In genomic region chr3:135439651-135440050, GRCm38 (mm10) we compare ENCODE assay signal across 8 mouse cellular contexts. TPM values are rescaled to one million over a fixed set of nuclear protein-coding genes. Genes with fewer than 3 reads are reported as not detected.
DNase-seq lines count a peak whose midpoint lies in the region; ATAC-seq and TF ChIP-seq lines count a peak whose summit lies in the region.

No protein-coding gene starts in this region.

- H3K79me2 ChIP-seq in CH12.LX (replicated peaks; ENCODE audit: control insufficient read depth, extremely low read depth, insufficient read depth, poor library complexity, severe bottlenecking), result peaks cover 39% of the 10 kb centered on the region

- TF ChIP-seq CTCF in CH12.LX (conservative IDR thresholded peaks at IDR 0.05 in 1 of 2, IDR thresholded peaks at IDR 0.05 in 1 of 2; ENCODE audit: low read depth in 2 of 2, low read length in 2 of 2), result no peak

- intact Hi-C loops in heart, postnatal 14 days (cut with DNase I), result loop anchor here (2.0 to 10.0 kb wide), 5 partner anchors 15 to 253 kb away; partner anchors contain the start of genes Cisd2 and Nfkb1

- no peak for DNase-seq in heart, postnatal 14 days
- no peak for DNase-seq in CH12.LX (ENCODE audit: extremely low read depth)
- DNase-seq in right cerebral cortex, postnatal 10 days (ENCODE audit: low spot score in 2 of 2), result no peak
- DNase-seq in layer of hippocampus, postnatal 14 days (ENCODE audit: low spot score in 2 of 2), result no peak
- DNase-seq in layer of hippocampus, adult 9-10 months (ENCODE audit: low spot score), result no peak

- peak overlapping the region; percentile 100 for H3K27ac ChIP-seq in heart, embryonic 12.5 days (ENCODE audit: poor library complexity, severe bottlenecking)
- H3K27ac ChIP-seq in CH12.LX (ENCODE audit: insufficient read depth, low read depth), result peak overlapping the region; percentile 96
- peak overlapping the region; percentile 100 for H3K27ac ChIP-seq in forebrain, embryonic 13.5 days
- H3K27ac ChIP-seq in liver, embryonic 15.5 days (replicated peaks), result peak overlapping the region; percentile 100

- no peaks in the 10 kb centered on the region for H3K9me3 ChIP-seq in heart, embryonic 12.5 days (replicated peaks)
- no peaks in the 10 kb centered on the region for H3K9me3 ChIP-seq in CH12.LX (replicated peaks; ENCODE audit: low read length)
- no peaks in the 10 kb centered on the region for H3K9me3 ChIP-seq in forebrain, embryonic 13.5 days (replicated peaks)
- H3K9me3 ChIP-seq in liver, embryonic 15.5 days (replicated peaks), result no peaks in the 10 kb centered on the region

- WGBS in heart, embryonic 12.5 days, result 2% methylated on average over 15 of the region's 15 CpGs
- 3% methylated on average over 15 of the region's 15 CpGs for WGBS in forebrain, embryonic 13.5 days
- under 1% methylated on average over 15 of the region's 15 CpGs for whole genome bisulfite sequencing in liver, embryonic 15.5 days (ENCODE audit: insufficient replicate concordance)

- no peak for TF ChIP-seq EP300 in CH12.LX (IDR thresholded peaks at IDR 0.05; ENCODE audit: low read length)

- H3K9ac ChIP-seq in heart, embryonic 12.5 days, result peak overlapping the region; percentile 99
- peak overlapping the region; percentile 98 for H3K9ac ChIP-seq in CH12.LX (ENCODE audit: insufficient read depth, low read depth)
- H3K9ac ChIP-seq in forebrain, embryonic 13.5 days, result peak overlapping the region; percentile 96
- peak overlapping the region; percentile 97 for H3K9ac ChIP-seq in liver, embryonic 15.5 days

- no peak for TF ChIP-seq RAD21 in CH12.LX (IDR thresholded peaks at IDR 0.05; ENCODE audit: low read depth, low read length)

- in situ Hi-C loops in CH12.LX (cut with MboI; ENCODE audit: low pct_ligation_motif_present, low pct_unique_long_range_greater_than_20kb, low sequenced_read_pairs), result no loop called here

- H3K4me3 ChIP-seq in heart, embryonic 12.5 days, result peak overlapping the region; percentile 83
- H3K4me3 ChIP-seq in CH12.LX (replicated peaks in 1 of 3; ENCODE audit: low read depth in 2 of 3, low read length in 2 of 3, poor library complexity in 1 of 3), result peak overlapping the region; percentile 81 to 94 (median 83)
- peak overlapping the region; percentile 97 for H3K4me3 ChIP-seq in forebrain, embryonic 13.5 days
- H3K4me3 ChIP-seq in liver, embryonic 15.5 days (replicated peaks), result peak overlapping the region; percentile 87

- peak overlapping the region; percentile 86 for H3K4me2 ChIP-seq in heart, embryonic 12.5 days
- peak overlapping the region; percentile 38 for H3K4me2 ChIP-seq in CH12.LX (ENCODE audit: insufficient read depth, low read depth, poor library complexity, severe bottlenecking)
- H3K4me2 ChIP-seq in forebrain, embryonic 13.5 days, result peak overlapping the region; percentile 97
- peak overlapping the region; percentile 81 for H3K4me2 ChIP-seq in liver, embryonic 15.5 days

- peaks cover 15% of the 10 kb centered on the region for H3K4me1 ChIP-seq in heart, embryonic 12.5 days (replicated peaks)
- H3K4me1 ChIP-seq in CH12.LX (ENCODE audit: control insufficient read depth in 1 of 2, insufficient read depth in 2 of 2), result peaks cover 0 to 47% of the 10 kb centered on the region in 2 experiments; a peak in 2 of 4 replicates
- peaks cover 38% of the 10 kb centered on the region for H3K4me1 ChIP-seq in forebrain, embryonic 13.5 days
- H3K4me1 ChIP-seq in liver, embryonic 15.5 days (replicated peaks), result peaks cover 31% of the 10 kb centered on the region

- dilution Hi-C loops in CH12.LX (cut with MboI; ENCODE audit: extremely low pct_ligation_motif_present, extremely low pct_unique_long_range_greater_than_20kb, low sequenced_read_pairs), result no loop called here

- no peaks in the 10 kb centered on the region for H3K27me3 ChIP-seq in heart, embryonic 12.5 days (replicated peaks)
- no peaks in the 10 kb centered on the region for H3K27me3 ChIP-seq in CH12.LX (replicated peaks)
- no peaks in the 10 kb centered on the region for H3K27me3 ChIP-seq in forebrain, embryonic 13.5 days
- no peaks in the 10 kb centered on the region for H3K27me3 ChIP-seq in liver, embryonic 15.5 days

- TF ChIP-seq POLR2A in CH12.LX (IDR thresholded peaks at IDR 0.05; ENCODE audit: low read depth, low read length), result no peak

- ATAC-seq in heart, embryonic 12.5 days (ENCODE audit: insufficient number of reproducible peaks, low FRiP score), result no peak
- no peak for ATAC-seq in forebrain, embryonic 13.5 days
- no peak for ATAC-seq in liver, embryonic 15.5 days (ENCODE audit: insufficient read depth)

- peaks cover 5% of the 10 kb centered on the region; the same call in 1 of the 2 replicates for H3K36me3 ChIP-seq in heart, embryonic 12.5 days
- peaks cover 7 to 53% of the 10 kb centered on the region in 2 experiments for H3K36me3 ChIP-seq in CH12.LX (replicated peaks in 1 of 2; ENCODE audit: control insufficient read depth in 1 of 2, insufficient read depth in 1 of 2, low read length in 1 of 2)
- 0 out of 2 replicates have a peak, but pooled peaks cover 3% of the 10 kb centered on the region for H3K36me3 ChIP-seq in forebrain, embryonic 13.5 days (ENCODE audit: poor library complexity, severe bottlenecking)
- peaks cover 18% of the 10 kb centered on the region for H3K36me3 ChIP-seq in liver, embryonic 15.5 days (replicated peaks)

TF ChIP-seq in CH12.LX, 34 proteins besides CTCF, POLR2A, EP300 and RAD21:
- no peak for TF ChIP-seq MEF2A (IDR thresholded peaks at IDR 0.05; ENCODE audit: borderline replicate concordance, low read depth, low read length)
- no peak for TF ChIP-seq ELF1 (IDR thresholded peaks at IDR 0.05; ENCODE audit: low read depth, low read length)
- no peak for TF ChIP-seq MAFK (IDR thresholded peaks at IDR 0.05; ENCODE audit: insufficient replicate concordance, low read length)
- no peak; the same call in 1 of the 2 replicates for TF ChIP-seq CHD2 (IDR thresholded peaks at IDR 0.05; ENCODE audit: low read length)
- no peak for TF ChIP-seq HCFC1 (IDR thresholded peaks at IDR 0.05; ENCODE audit: low read depth, low read length)
- TF ChIP-seq CHD1 (IDR thresholded peaks at IDR 0.05; ENCODE audit: low read depth, low read length), result peak; percentile 35
- no peak for TF ChIP-seq JUND (conservative IDR thresholded peaks at IDR 0.05; ENCODE audit: low read depth, low read length)
- TF ChIP-seq NELFE (IDR thresholded peaks at IDR 0.05; ENCODE audit: low read depth, low read length), result no peak
- no peak for TF ChIP-seq JUN (IDR thresholded peaks at IDR 0.05; ENCODE audit: insufficient read depth, low read depth, low read length)
- peak; percentile 74; the same call in 1 of the 2 replicates for TF ChIP-seq MXI1 (IDR thresholded peaks at IDR 0.05; ENCODE audit: low read depth, low read length)
- no peak for TF ChIP-seq UBTF (IDR thresholded peaks at IDR 0.05; ENCODE audit: low read depth, low read length)
- no peak; the same call in 1 of the 2 replicates for TF ChIP-seq MAX (IDR thresholded peaks at IDR 0.05; ENCODE audit: low read length)
- TF ChIP-seq MYC (IDR thresholded peaks at IDR 0.05; ENCODE audit: low read depth, low read length), result no peak
- TF ChIP-seq MAZ (IDR thresholded peaks at IDR 0.05; ENCODE audit: low read depth, low read length), result 0 out of 2 replicates have a peak, but pooled peaks have one; percentile 23
- TF ChIP-seq POLR2AphosphoS2 (IDR thresholded peaks at IDR 0.05; ENCODE audit: low read depth, low read length), result peak; percentile 93; the same call in 1 of the 2 replicates
- no peak for TF ChIP-seq ETS1 (conservative IDR thresholded peaks at IDR 0.05; ENCODE audit: low read depth, low read length)
- TF ChIP-seq RCOR1 (conservative IDR thresholded peaks at IDR 0.05; ENCODE audit: low read depth, low read length), result no peak

RNA-seq across cellular contexts. Expression of gene Ube2d3, which starts 1.7 kb away (rescaled TPM):
- polyA plus RNA-seq in heart, embryonic 12.5 days (2016; fragmentation: Nextera tagmentation; extraction: Ambion mirVana), result 447 and 459 TPM in 2 replicates
- 100 to 1,000 TPM; 292 to 344 TPM for total RNA-seq in heart, postnatal 14 days (2021)
- total RNA-seq in CH12.LX (2012; rRNA removed) (590 and 839 TPM in 2 replicates), CH12.LX (2014; rRNA removed) (1,791 and 1,803 TPM in 2 replicates)
- 1,178 and 1,222 TPM in 2 replicates for polyA plus RNA-seq in CH12.LX (2012; ENCODE audit: insufficient read length, low read depth)
- 470 and 482 TPM in 2 replicates for polyA plus RNA-seq in forebrain, embryonic 13.5 days (2015; fragmentation: Nextera tagmentation; extraction: Ambion mirVana)
- 216 and 230 TPM in 2 replicates for polyA plus RNA-seq in liver, embryonic 15.5 days (2015; fragmentation: Nextera tagmentation; extraction: Ambion mirVana)
- total RNA-seq in layer of hippocampus, postnatal 14 days (2021), result 100 to 1,000 TPM; 246 to 248 TPM

RNA-seq across cellular contexts. Expression of gene Cisd2, which starts 15.9 kb away (rescaled TPM):
- 58.9 and 60.0 TPM in 2 replicates for polyA plus RNA-seq in heart, embryonic 12.5 days (2016; fragmentation: Nextera tagmentation; extraction: Ambion mirVana)
- total RNA-seq in heart, postnatal 14 days (2021), result 10 to 100 TPM; 43.0 to 45.7 TPM
- total RNA-seq in CH12.LX (2012; rRNA removed) (36.4 and 39.4 TPM in 2 replicates), CH12.LX (2014; rRNA removed) (62.0 and 70.8 TPM in 2 replicates)
- polyA plus RNA-seq in CH12.LX (2012; ENCODE audit: insufficient read length, low read depth), result 58.2 and 65.5 TPM in 2 replicates
- 77.3 and 80.3 TPM in 2 replicates for polyA plus RNA-seq in forebrain, embryonic 13.5 days (2015; fragmentation: Nextera tagmentation; extraction: Ambion mirVana)
- polyA plus RNA-seq in liver, embryonic 15.5 days (2015; fragmentation: Nextera tagmentation; extraction: Ambion mirVana), result 27.7 and 28.9 TPM in 2 replicates
- 10 to 100 TPM; 34.5 to 38.2 TPM for total RNA-seq in layer of hippocampus, postnatal 14 days (2021)

RNA-seq across cellular contexts. Expression of gene Manba, which starts 45.8 kb away (rescaled TPM):
- 42.2 and 43.7 TPM in 2 replicates for polyA plus RNA-seq in heart, embryonic 12.5 days (2016; fragmentation: Nextera tagmentation; extraction: Ambion mirVana)
- 10 to 100 TPM; 18.0 to 19.3 TPM for total RNA-seq in heart, postnatal 14 days (2021)
- 32.3 and 35.2 TPM in 2 replicates for total RNA-seq in CH12.LX (2012; rRNA removed)
- total RNA-seq in CH12.LX (2014; rRNA removed), result 30.9 and 36.4 TPM in 2 replicates
- polyA plus RNA-seq in CH12.LX (2012; ENCODE audit: insufficient read length, low read depth), result 29.8 and 31.5 TPM in 2 replicates
- 2.8 and 3.1 TPM in 2 replicates for polyA plus RNA-seq in forebrain, embryonic 13.5 days (2015; fragmentation: Nextera tagmentation; extraction: Ambion mirVana)
- 5.8 and 6.6 TPM in 2 replicates for polyA plus RNA-seq in liver, embryonic 15.5 days (2015; fragmentation: Nextera tagmentation; extraction: Ambion mirVana)
- total RNA-seq in layer of hippocampus, postnatal 14 days (2021), result 10 to 100 TPM in 1 of 2 experiments, 1 to 10 TPM in 1; 6.4 to 11.1 TPM

Comparison
In these comparisons a context has a peak if more than half of its experiments do, and no peak if none do; other contexts are left out.
1. H3K4me2 ChIP-seq: peak in every context shown above with its lines; median percentile 97 in forebrain, embryonic 13.5 days; 86 in heart, embryonic 12.5 days; 81 in liver, embryonic 15.5 days; 38 in CH12.LX.